Mouse (Mus musculus) stomach, embryonic 15.5 days (tissue): ENCODE results near the gene Ehd3. TPM values are rescaled to one million over a fixed set of nuclear protein-coding genes. Genes with fewer than 3 reads are reported as not detected.
"Not testable (repeated sequence)": the region's sequence is repeated elsewhere in the genome, so short reads cannot be mapped to it uniquely, and the experiment has no call there.

Experiments used
- ATAC-seq: fragments of 200-750 bp; cut with Nextera tagmentation; 2 replicates; pipeline ENCODE4 v1.8.0; 2017; ENCODE audit warnings: low read depth, moderate number of reproducible peaks, moderate TSS enrichment; ENCODE audit not compliant: insufficient read depth, low FRiP score
- H3K27ac ChIP-seq: fragments of 300-500 bp; sonication (generic); 2 replicates; pipeline ENCODE4 v1.5.1; 2015; ENCODE audit warnings: mild to moderate bottlenecking, inconsistent platforms
- H3K27me3 ChIP-seq: fragments of 300-500 bp; sonication (generic); replicated peaks from 2 replicates; pipeline ENCODE4 v1.6.1; 2015; ENCODE audit warnings: inconsistent platforms
- H3K36me3 ChIP-seq: fragments of 300-500 bp; sonication (generic); 2 replicates; pipeline ENCODE4 v1.6.1; 2015; ENCODE audit warnings: inconsistent platforms
- H3K4me1 ChIP-seq: fragments of 300-500 bp; sonication (generic); 2 replicates; pipeline ENCODE4 v1.6.1; 2015; ENCODE audit warnings: inconsistent platforms
- H3K4me2 ChIP-seq: fragments of 300-500 bp; sonication (generic); 2 replicates; pipeline ENCODE4 v1.6.1; 2015; ENCODE audit warnings: mild to moderate bottlenecking, inconsistent platforms
- H3K4me3 ChIP-seq: fragments of 300-500 bp; sonication (generic); replicated peaks from 2 replicates; pipeline ENCODE4 v1.5.1; 2015; ENCODE audit warnings: inconsistent platforms
- H3K9ac ChIP-seq: fragments of 300-500 bp; sonication (generic); 2 replicates; pipeline ENCODE4 v1.6.1; 2015; ENCODE audit warnings: inconsistent platforms
- H3K9me3 ChIP-seq: fragments of 300-500 bp; sonication (generic); 2 replicates; pipeline ENCODE4 v1.6.1; 2016; ENCODE audit warnings: inconsistent platforms
- WGBS: fragments of 180-500 bp; shearing (Covaris S2); methylation state at CpG from one replicate; pipeline ENCODE4 v1.1.7; 2015; 5-methylcytosine and 5-hydroxymethylcytosine counted together
- polyA plus RNA-seq: library from polyadenylated mRNA; unstranded; fragments of >200 nt; fragmentation: Nextera tagmentation; extraction: Ambion mirVana; gene quantifications from 2 replicates; pipeline ENCODE4 v1.2.1, GENCODE M21; 2015

The Ehd3 gene
- polyA plus RNA-seq, 1 experiment from 2014 or later, result 4.7 TPM

- no peak overlapping the region for H3K4me3 ChIP-seq
- no peak for ATAC-seq
- H3K27me3 ChIP-seq, result no peaks in the 10 kb centered on the region
- no peaks in the 10 kb centered on the region for H3K9me3 ChIP-seq
- H3K9ac ChIP-seq, result no peak overlapping the region
- no peak overlapping the region for H3K27ac ChIP-seq
- H3K36me3 ChIP-seq, result no peaks in the 10 kb centered on the region
- WGBS, result 68% methylated on average over 4 of the region's 4 CpGs
- H3K4me2 ChIP-seq, result no peak overlapping the region
- H3K4me1 ChIP-seq, result no peaks in the 10 kb centered on the region
Observed at GRCm38 (mm10) chr17:73831427-73831826, 27.5 kb downstream of the Ehd3 start.

GRCm38 (mm10) chr17:73832901-73833300, 29.0 kb downstream of the Ehd3 start:
- no peak overlapping the region for H3K27ac ChIP-seq
- no peaks in the 10 kb centered on the region for H3K4me1 ChIP-seq
- no peak overlapping the region for H3K4me3 ChIP-seq
- no peak overlapping the region for H3K4me2 ChIP-seq
- H3K9me3 ChIP-seq, result no peaks in the 10 kb centered on the region
- no peaks in the 10 kb centered on the region for H3K27me3 ChIP-seq
- no peaks in the 10 kb centered on the region for H3K36me3 ChIP-seq
- no peak overlapping the region for H3K9ac ChIP-seq
- no peak for ATAC-seq
- 83% methylated on average over 1 of the region's 1 CpGs for WGBS

- WGBS, result 79% methylated on average over 3 of the region's 3 CpGs
- no peak overlapping the region for H3K9ac ChIP-seq
- no peaks in the 10 kb centered on the region for H3K27me3 ChIP-seq
- no peaks in the 10 kb centered on the region for H3K36me3 ChIP-seq
- no peaks in the 10 kb centered on the region for H3K9me3 ChIP-seq
- no peak overlapping the region for H3K4me2 ChIP-seq
- no peaks in the 10 kb centered on the region for H3K4me1 ChIP-seq
- no peak for ATAC-seq
- H3K27ac ChIP-seq, result no peak overlapping the region
- no peak overlapping the region for H3K4me3 ChIP-seq
Observed at GRCm38 (mm10) chr17:73833474-73833873, 29.5 kb downstream of the Ehd3 start.

GRCm38 (mm10) chr17:73836601-73837000, 32.7 kb downstream of the Ehd3 start:
- Histone ChIP-seq H3K36me3 (no peaks in the 10 kb centered on the region), H3K4me1 (no peaks in the 10 kb centered on the region), H3K27me3 (no peaks in the 10 kb centered on the region), H3K4me2 (no peak overlapping the region), H3K9ac (no peak overlapping the region), H3K4me3 (no peak overlapping the region), H3K27ac (no peak overlapping the region), H3K9me3 (no peaks in the 10 kb centered on the region)
- ATAC-seq, result no peak
- WGBS, result 92% methylated on average over 3 of the region's 3 CpGs

GRCm38 (mm10) chr17:73837244-73837643, 33.3 kb downstream of the Ehd3 start:
- Histone ChIP-seq H3K4me3 (no peak overlapping the region), H3K4me1 (no peaks in the 10 kb centered on the region), H3K9me3 (no peaks in the 10 kb centered on the region), H3K9ac (no peak overlapping the region), H3K36me3 (no peaks in the 10 kb centered on the region), H3K27me3 (no peaks in the 10 kb centered on the region), H3K27ac (no peak overlapping the region), H3K4me2 (no peak overlapping the region)
- WGBS, result 79% methylated on average over 4 of the region's 4 CpGs
- ATAC-seq, result no peak

GRCm38 (mm10) chr17:73839086-73839835, 35.3 kb downstream of the Ehd3 start:
- 59% methylated on average over 3 of the region's 3 CpGs for WGBS

GRCm38 (mm10) chr17:73839876-73840275, 35.9 kb downstream of the Ehd3 start:
- H3K9ac ChIP-seq, H3K4me1 ChIP-seq, H3K9me3 ChIP-seq, H3K27me3 ChIP-seq, H3K4me3 ChIP-seq, H3K27ac ChIP-seq, ATAC-seq, H3K36me3 ChIP-seq, H3K4me2 ChIP-seq: not testable (repeated sequence)
- 25% methylated on average over 1 of the region's 1 CpGs for WGBS

More at GRCm38 (mm10) chr17:73839086-73839835, 35.3 kb downstream of the Ehd3 start:
- no peaks in the 10 kb centered on the region for H3K36me3 ChIP-seq
- no peak overlapping the region for H3K4me2 ChIP-seq
- no peaks in the 10 kb centered on the region for H3K9me3 ChIP-seq
- ATAC-seq, result no peak
- H3K4me3 ChIP-seq, result no peak overlapping the region
- no peaks in the 10 kb centered on the region for H3K4me1 ChIP-seq
- no peak overlapping the region for H3K27ac ChIP-seq
- H3K9ac ChIP-seq, result no peak overlapping the region
- H3K27me3 ChIP-seq, result no peaks in the 10 kb centered on the region

GRCm38 (mm10) chr17:73842963-73843362, 39.0 kb downstream of the Ehd3 start:
- Histone ChIP-seq H3K27ac (no peak overlapping the region), H3K9ac (no peak overlapping the region), H3K4me3 (no peak overlapping the region), H3K4me1 (no peaks in the 10 kb centered on the region), H3K36me3 (no peaks in the 10 kb centered on the region), H3K4me2 (no peak overlapping the region), H3K27me3 (no peaks in the 10 kb centered on the region), H3K9me3 (no peaks in the 10 kb centered on the region)
- no peak for ATAC-seq
- WGBS, result 59% methylated on average over 1 of the region's 1 CpGs

GRCm38 (mm10) chr17:73845632-73846031, 41.7 kb downstream of the Ehd3 start:
- ATAC-seq, result no peak
- no peak overlapping the region for H3K27ac ChIP-seq

GRCm38 (mm10) chr17:73847399-73847798, 43.5 kb downstream of the Ehd3 start:
- ATAC-seq, result no peak
- Histone ChIP-seq H3K4me1 (no peaks in the 10 kb centered on the region), H3K27me3 (no peaks in the 10 kb centered on the region), H3K27ac (no peak overlapping the region), H3K9ac (no peak overlapping the region), H3K9me3 (no peaks in the 10 kb centered on the region), H3K36me3 (no peaks in the 10 kb centered on the region), H3K4me2 (no peak overlapping the region), H3K4me3 (no peak overlapping the region)
- WGBS, result 93% methylated on average over 1 of the region's 1 CpGs

More at GRCm38 (mm10) chr17:73845632-73846031, 41.7 kb downstream of the Ehd3 start:
- H3K9ac ChIP-seq, result no peak overlapping the region
- H3K36me3 ChIP-seq, result no peaks in the 10 kb centered on the region
- H3K4me1 ChIP-seq, result no peaks in the 10 kb centered on the region
- no peak overlapping the region for H3K4me2 ChIP-seq
- no peak overlapping the region for H3K4me3 ChIP-seq
- H3K9me3 ChIP-seq, result no peaks in the 10 kb centered on the region
- 49% methylated on average over 3 of the region's 3 CpGs for WGBS
- no peaks in the 10 kb centered on the region for H3K27me3 ChIP-seq

GRCm38 (mm10) chr17:73853041-73853440, 49.1 kb downstream of the Ehd3 start:
- Histone ChIP-seq H3K4me1 (no peaks in the 10 kb centered on the region), H3K27ac (no peak overlapping the region), H3K27me3 (no peaks in the 10 kb centered on the region), H3K4me3 (no peak overlapping the region), H3K4me2 (no peak overlapping the region), H3K9ac (no peak overlapping the region), H3K9me3 (no peaks in the 10 kb centered on the region), H3K36me3 (no peaks in the 10 kb centered on the region)
- WGBS, result 63% methylated on average over 11 of the region's 11 CpGs
- ATAC-seq, result no peak

GRCm38 (mm10) chr17:73853717-73854116, 49.8 kb downstream of the Ehd3 start:
- 68% methylated on average over 4 of the region's 4 CpGs for WGBS
- no peaks in the 10 kb centered on the region for H3K36me3 ChIP-seq
- ATAC-seq, result no peak
- H3K4me1 ChIP-seq, result no peaks in the 10 kb centered on the region
- no peak overlapping the region for H3K4me3 ChIP-seq
- no peaks in the 10 kb centered on the region for H3K27me3 ChIP-seq
- H3K4me2 ChIP-seq, result no peak overlapping the region
- no peaks in the 10 kb centered on the region for H3K9me3 ChIP-seq
- no peak overlapping the region for H3K27ac ChIP-seq
- no peak overlapping the region for H3K9ac ChIP-seq
